Mouse (Mus musculus) right cerebral cortex, postnatal 36 days (tissue): ENCODE data around the gene Zc3h7b.

Experiments
- DNase-seq, 2 experiments: peaks; one replicate each; pipeline ENCODE4 v3.0.0; 2022; ENCODE audit warnings: low spot score in 2 of 2, mixed read lengths in 1 of 2

Gene Zc3h7b

GRCm38 (mm10) chr15:81845033-81845625 lies 100.3 kb downstream of the Zc3h7b start:
- DNase-seq: no peak

GRCm38 (mm10) chr15:81845724-81846123 lies 100.9 kb downstream of the Zc3h7b start:
- DNase-seq: no peak
